Mouse (Mus musculus): Measurements from ENCODE around the gene Supt4a.

The Supt4a gene

DNA sequence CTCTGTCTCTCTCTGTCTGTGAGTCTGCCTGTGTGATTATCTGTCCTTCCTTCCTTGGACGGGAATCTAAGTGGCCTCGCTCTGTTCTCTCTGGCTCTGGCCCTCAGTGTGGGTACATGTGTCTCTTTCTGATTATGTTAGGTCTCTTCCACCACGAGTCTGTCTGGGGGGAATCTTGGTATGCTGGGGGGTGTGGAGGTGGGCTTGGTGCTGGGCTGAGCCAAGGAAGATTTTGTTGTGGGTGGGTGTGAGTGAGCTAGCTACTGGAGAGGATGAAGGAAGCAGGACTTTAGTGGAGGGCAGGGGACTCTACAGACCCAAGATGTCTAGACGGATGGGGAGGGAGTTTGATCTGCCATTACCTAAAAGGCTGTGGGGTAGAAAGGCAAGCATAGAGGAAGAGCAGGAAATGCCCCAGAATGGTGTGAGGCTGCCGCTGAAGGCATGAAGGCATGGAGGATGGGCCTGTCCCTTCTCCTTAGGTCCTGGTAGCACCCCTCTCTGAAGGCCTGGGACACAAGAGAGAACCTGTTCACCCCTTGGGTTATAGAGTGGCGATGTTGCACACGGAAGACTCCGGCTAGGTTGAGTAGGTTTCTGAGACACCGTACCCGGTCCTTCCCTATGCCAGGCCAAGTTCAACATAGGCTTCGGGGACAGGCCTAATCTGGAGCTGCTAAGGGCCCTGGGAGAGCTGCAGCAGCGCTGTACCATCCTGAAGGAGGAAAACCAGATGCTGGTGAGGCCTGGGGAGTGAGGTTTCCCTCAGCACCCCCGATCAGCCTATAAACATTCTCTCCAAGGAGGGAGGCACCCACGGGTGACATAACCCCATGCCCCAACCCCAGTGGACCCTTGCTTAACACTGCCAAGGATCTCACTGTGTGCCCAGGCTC is 24.7 kb downstream of the Supt4a start:
- H3K4me1 ChIP-seq (replicated peaks; ENCODE audit: low read depth, low read length), result peaks cover 43% of the 10 kb centered on the region
- TF ChIP-seq POU5F1 (IDR thresholded peaks at IDR 0.05; ENCODE audit: borderline replicate concordance, low read length) (no peak), CTCF (conservative IDR thresholded peaks at IDR 0.05; ENCODE audit: low read length) (no peak), NANOG (IDR thresholded peaks at IDR 0.05; ENCODE audit: borderline replicate concordance, low read length) (no peak)
- H3K27me3 ChIP-seq (ENCODE audit: insufficient read depth, low read length), result peaks cover 72% of the 10 kb centered on the region

GRCm38 (mm10) chr11:87762702-87763385 is 25.5 kb downstream of the Supt4a start:
- TF ChIP-seq CTCF (conservative IDR thresholded peaks at IDR 0.05; ENCODE audit: low read length), result no peak
- peaks cover 40% of the 10 kb centered on the region for H3K4me1 ChIP-seq (replicated peaks; ENCODE audit: low read depth, low read length)
- H3K36me3 ChIP-seq (ENCODE audit: insufficient read depth, low read length), result no peaks in the 10 kb centered on the region
- H3K9me3 ChIP-seq (ENCODE audit: low read length), result no peaks in the 10 kb centered on the region
- peaks cover 80% of the 10 kb centered on the region for H3K27me3 ChIP-seq (ENCODE audit: insufficient read depth, low read length)
- H3K4me3 ChIP-seq (replicated peaks; ENCODE audit: low read length), result peak overlapping the region; percentile 81

More for the DNA sequence above, 24.7 kb downstream of the Supt4a start:
- Histone ChIP-seq H3K4me3 (replicated peaks; ENCODE audit: low read length) (no peak overlapping the region), H3K36me3 (ENCODE audit: insufficient read depth, low read length) (no peaks in the 10 kb centered on the region), H3K9me3 (ENCODE audit: low read length) (no peaks in the 10 kb centered on the region)

- Histone ChIP-seq H3K4me3 (replicated peaks; ENCODE audit: low read length) (peak overlapping the region; percentile 81), H3K4me1 (replicated peaks; ENCODE audit: low read depth, low read length) (peaks cover 40% of the 10 kb centered on the region)
- TF ChIP-seq POU5F1 (IDR thresholded peaks at IDR 0.05; ENCODE audit: borderline replicate concordance, low read length) (no peak), NANOG (IDR thresholded peaks at IDR 0.05; ENCODE audit: borderline replicate concordance, low read length) (no peak), CTCF (conservative IDR thresholded peaks at IDR 0.05; ENCODE audit: low read length) (no peak)
Observed at GRCm38 (mm10) chr11:87763511-87763987, 26.2 kb downstream of the Supt4a start.

DNA sequence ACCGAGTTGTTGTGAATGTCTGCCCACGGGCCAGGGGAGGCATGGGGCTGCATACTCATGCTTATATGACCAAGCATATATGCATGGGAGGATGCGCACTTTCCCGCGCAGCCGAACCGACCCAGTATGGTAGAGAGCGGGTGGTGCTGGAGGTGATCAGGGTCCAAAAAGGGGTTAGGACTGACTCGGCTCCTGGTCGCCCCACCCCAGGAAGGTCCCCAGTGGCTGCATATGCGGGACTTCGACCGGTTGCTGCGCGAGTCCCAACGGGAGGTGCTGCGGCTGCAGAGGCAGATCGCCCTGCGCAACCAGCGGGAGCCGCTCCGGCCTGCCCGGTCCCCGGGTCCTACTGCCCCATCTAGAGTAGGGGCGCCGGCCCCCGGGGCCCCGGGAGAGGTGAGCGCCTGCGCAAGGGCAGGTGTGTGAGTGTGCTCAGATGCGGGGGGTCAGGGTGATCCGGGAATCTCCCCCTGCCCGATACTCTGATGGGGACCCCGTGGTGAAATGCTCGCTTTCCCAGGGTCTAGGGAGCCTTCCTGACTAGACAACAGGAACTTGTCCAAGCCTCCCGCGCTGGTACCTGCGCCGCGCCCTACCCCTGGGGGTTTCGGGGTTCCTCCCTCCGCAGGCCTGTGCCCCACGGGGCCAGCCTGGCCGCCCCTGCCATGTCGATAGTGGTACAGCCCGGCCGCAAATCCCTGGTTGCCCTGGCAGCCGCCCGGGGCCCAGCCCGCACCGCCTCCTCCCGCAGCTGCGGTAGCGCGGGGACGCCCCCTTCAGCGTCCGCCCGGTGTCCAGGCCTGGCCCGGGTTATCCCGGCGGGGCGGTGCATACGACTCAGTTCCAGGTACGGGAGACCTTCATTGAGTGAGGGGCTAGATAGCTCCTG is 26.9 kb downstream of the Supt4a start:
- H3K4me3 ChIP-seq (replicated peaks; ENCODE audit: low read length), result peak overlapping the region; percentile 81
- TF ChIP-seq CTCF (conservative IDR thresholded peaks at IDR 0.05; ENCODE audit: low read length), result no peak
- no peak for TF ChIP-seq NANOG (IDR thresholded peaks at IDR 0.05; ENCODE audit: borderline replicate concordance, low read length)
- no peak for TF ChIP-seq POU5F1 (IDR thresholded peaks at IDR 0.05; ENCODE audit: borderline replicate concordance, low read length)
- H3K27me3 ChIP-seq (ENCODE audit: insufficient read depth, low read length), result peaks cover 89% of the 10 kb centered on the region
- H3K36me3 ChIP-seq (ENCODE audit: insufficient read depth, low read length), result no peaks in the 10 kb centered on the region
- H3K9me3 ChIP-seq (ENCODE audit: low read length), result no peaks in the 10 kb centered on the region
- peaks cover 40% of the 10 kb centered on the region for H3K4me1 ChIP-seq (replicated peaks; ENCODE audit: low read depth, low read length)

More at GRCm38 (mm10) chr11:87763511-87763987, 26.2 kb downstream of the Supt4a start:
- Histone ChIP-seq H3K9me3 (ENCODE audit: low read length) (no peaks in the 10 kb centered on the region), H3K27me3 (ENCODE audit: insufficient read depth, low read length) (peaks cover 87% of the 10 kb centered on the region), H3K36me3 (ENCODE audit: insufficient read depth, low read length) (no peaks in the 10 kb centered on the region)

GRCm38 (mm10) chr11:87768745-87769144 is 31.4 kb downstream of the Supt4a start:
- peaks cover 18% of the 10 kb centered on the region for H3K4me1 ChIP-seq (replicated peaks; ENCODE audit: low read depth, low read length)
- no peak overlapping the region for H3K4me3 ChIP-seq (replicated peaks; ENCODE audit: low read length)
- peaks cover 50% of the 10 kb centered on the region for H3K27me3 ChIP-seq (ENCODE audit: insufficient read depth, low read length)
- no peaks in the 10 kb centered on the region for H3K36me3 ChIP-seq (ENCODE audit: insufficient read depth, low read length)
- H3K9me3 ChIP-seq (ENCODE audit: low read length), result no peaks in the 10 kb centered on the region
- no peak for TF ChIP-seq CTCF (conservative IDR thresholded peaks at IDR 0.05; ENCODE audit: low read length)
- TF ChIP-seq POU5F1 (IDR thresholded peaks at IDR 0.05; ENCODE audit: borderline replicate concordance, low read length), result no peak
- no peak for TF ChIP-seq NANOG (IDR thresholded peaks at IDR 0.05; ENCODE audit: borderline replicate concordance, low read length)

- H3K27me3 ChIP-seq (ENCODE audit: insufficient read depth, low read length), result peaks cover 39% of the 10 kb centered on the region
- H3K9me3 ChIP-seq (ENCODE audit: low read length), result no peaks in the 10 kb centered on the region
- H3K36me3 ChIP-seq (ENCODE audit: insufficient read depth, low read length), result no peaks in the 10 kb centered on the region
- no peak overlapping the region for H3K4me3 ChIP-seq (replicated peaks; ENCODE audit: low read length)
- TF ChIP-seq CTCF (conservative IDR thresholded peaks at IDR 0.05; ENCODE audit: low read length), result peak; percentile 89
- no peak for TF ChIP-seq NANOG (IDR thresholded peaks at IDR 0.05; ENCODE audit: borderline replicate concordance, low read length)
- H3K4me1 ChIP-seq (replicated peaks; ENCODE audit: low read depth, low read length), result peaks cover 10% of the 10 kb centered on the region; the same call in 1 of the 2 replicates
Observed at GRCm38 (mm10) chr11:87770989-87771388, 33.6 kb downstream of the Supt4a start.

DNA sequence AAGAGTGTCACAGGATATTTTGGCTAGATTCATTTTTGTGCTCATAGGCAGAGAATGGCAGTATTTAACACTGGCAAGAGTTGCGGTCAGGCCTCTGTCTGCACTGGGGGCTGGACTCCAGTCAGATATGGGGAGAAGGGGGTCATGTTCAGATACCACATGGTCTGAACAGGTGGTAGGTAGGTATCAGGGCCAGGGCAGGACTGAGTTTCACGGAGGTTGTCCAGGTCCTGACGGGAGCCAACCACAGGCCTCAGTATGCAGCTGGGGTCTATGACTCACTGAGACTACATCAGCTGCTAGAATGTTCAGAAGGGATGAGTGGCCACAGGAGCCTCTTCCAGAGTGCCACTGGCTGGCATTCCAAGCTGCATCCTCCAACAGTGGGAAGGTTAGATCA is 35.0 kb downstream of the Supt4a start:
- H3K27me3 ChIP-seq (ENCODE audit: insufficient read depth, low read length), result peaks cover 39% of the 10 kb centered on the region
- H3K4me1 ChIP-seq (replicated peaks; ENCODE audit: low read depth, low read length), result peaks cover 8% of the 10 kb centered on the region
- no peaks in the 10 kb centered on the region for H3K9me3 ChIP-seq (ENCODE audit: low read length)
- H3K4me3 ChIP-seq (replicated peaks; ENCODE audit: low read length), result no peak overlapping the region
- no peaks in the 10 kb centered on the region for H3K36me3 ChIP-seq (ENCODE audit: insufficient read depth, low read length)
- TF ChIP-seq POU5F1 (IDR thresholded peaks at IDR 0.05; ENCODE audit: borderline replicate concordance, low read length) (no peak), CTCF (conservative IDR thresholded peaks at IDR 0.05; ENCODE audit: low read length) (no peak), NANOG (IDR thresholded peaks at IDR 0.05; ENCODE audit: borderline replicate concordance, low read length) (no peak)

Measured in E14TG2a.4 (cell line).